7 mouse cellular contexts compared by ENCODE assay signal in the genomic region with DNA sequence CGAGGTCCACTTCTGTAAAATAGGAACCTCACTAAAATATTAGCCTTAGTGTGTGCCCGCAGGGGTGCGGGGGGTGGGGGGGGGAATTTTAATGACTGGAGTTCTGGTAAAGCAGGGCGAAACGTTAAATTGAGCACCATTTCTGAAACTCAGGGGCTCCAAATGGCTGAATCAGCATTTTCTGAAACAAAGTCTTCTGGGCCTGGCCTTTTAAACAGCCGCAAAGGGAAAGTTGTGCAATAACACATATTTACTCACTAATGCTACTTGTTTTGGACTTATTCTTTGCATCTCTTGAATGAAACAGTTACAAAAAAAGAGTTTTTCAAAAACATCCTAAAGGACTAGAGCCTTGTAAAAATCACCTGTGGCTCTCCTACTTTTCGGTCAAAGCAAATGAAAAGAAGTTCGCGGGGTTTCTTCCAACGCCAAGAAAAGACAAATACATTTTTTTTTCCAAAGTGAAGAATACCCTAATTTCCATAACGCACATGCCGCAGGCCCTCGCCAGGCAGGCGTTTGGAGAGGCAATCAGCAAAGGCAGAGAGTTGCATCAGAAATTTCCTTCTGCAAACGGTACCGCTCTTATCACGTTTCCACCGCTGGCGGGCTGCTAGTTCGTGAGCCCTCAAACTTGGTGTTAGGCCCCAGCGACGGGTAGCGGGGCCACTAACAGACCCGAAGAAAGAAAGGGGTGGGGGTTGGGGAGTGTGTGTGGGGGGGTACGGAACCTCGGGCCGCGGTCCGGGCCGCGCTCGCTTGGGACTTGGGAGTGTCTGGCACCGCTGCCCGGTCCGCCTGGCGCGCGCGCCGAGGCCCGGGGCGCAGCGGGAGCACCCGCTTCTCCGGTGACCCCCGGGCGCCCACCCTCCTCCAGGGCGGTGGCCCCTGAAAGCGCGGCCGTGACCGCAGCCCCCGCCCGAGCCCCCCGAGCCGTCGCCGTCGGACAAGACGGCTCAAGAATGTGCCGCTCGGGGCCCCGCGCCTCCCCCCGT. TPM values are rescaled to one million over a fixed set of nuclear protein-coding genes. Genes with fewer than 3 reads are reported as not detected.
DNase-seq lines count a peak whose midpoint lies in the region; ATAC-seq lines count a peak whose summit lies in the region.

No protein-coding gene starts in this region.

- peak; percentile 51 for DNase-seq in NIH3T3 (ENCODE audit: low read depth)
- peak; percentile 50 for DNase-seq in embryo, embryonic 10.5 days (ENCODE audit: low spot score)
- DNase-seq in heart, postnatal 36 days = peak; percentile 10 to 40
- no peak for DNase-seq in frontal cortex, postnatal 14 days (ENCODE audit: low spot score in 2 of 2)
- no peak for DNase-seq in cerebellum, postnatal 25 days

- no peaks in the 10 kb centered on the region for H3K9me3 ChIP-seq in liver, embryonic 12.5 days (replicated peaks)
- H3K9me3 ChIP-seq in neural tube, embryonic 13.5 days = no peaks in the 10 kb centered on the region

- H3K4me3 ChIP-seq in liver, embryonic 12.5 days = peak overlapping the region; percentile 73
- peak overlapping the region; percentile 57 for H3K4me3 ChIP-seq in neural tube, embryonic 13.5 days

- peaks cover 92% of the 10 kb centered on the region for H3K27me3 ChIP-seq in liver, embryonic 12.5 days (replicated peaks)
- H3K27me3 ChIP-seq in neural tube, embryonic 13.5 days = peaks cover 98% of the 10 kb centered on the region

- H3K9ac ChIP-seq in liver, embryonic 12.5 days = peak overlapping the region; percentile 82
- peak overlapping the region; percentile 78 for H3K9ac ChIP-seq in neural tube, embryonic 13.5 days

- WGBS in liver, embryonic 12.5 days (ENCODE audit: insufficient replicate concordance) = 3% methylated on average over 56 of the region's 65 CpGs
- WGBS in neural tube, embryonic 13.5 days = 2% methylated on average over 59 of the region's 65 CpGs

- H3K36me3 ChIP-seq in liver, embryonic 12.5 days = peaks cover 5% of the 10 kb centered on the region; the same call in 1 of the 2 replicates
- no peaks in the 10 kb centered on the region for H3K36me3 ChIP-seq in neural tube, embryonic 13.5 days

- H3K27ac ChIP-seq in liver, embryonic 12.5 days = peak overlapping the region; percentile 84
- H3K27ac ChIP-seq in neural tube, embryonic 13.5 days (replicated peaks) = peak overlapping the region; percentile 78

- H3K4me1 ChIP-seq in liver, embryonic 12.5 days = peaks cover 37% of the 10 kb centered on the region
- H3K4me1 ChIP-seq in neural tube, embryonic 13.5 days (replicated peaks) = peaks cover 9% of the 10 kb centered on the region

- H3K4me2 ChIP-seq in liver, embryonic 12.5 days = peak overlapping the region; percentile 75
- peak overlapping the region; percentile 56 for H3K4me2 ChIP-seq in neural tube, embryonic 13.5 days

- peak; percentile 48; the same call in 1 of the 2 replicates for ATAC-seq in liver, embryonic 12.5 days
- ATAC-seq in neural tube, embryonic 13.5 days (ENCODE audit: low read depth) = 0 out of 2 replicates have a peak, but pooled peaks have one; percentile 7

- intact Hi-C loops in heart, postnatal 36 days (cut with DNase I) = loop anchor here (2.0 to 5.0 kb wide), 2 partner anchors 54 to 217 kb away; no protein-coding TSS in a partner anchor

RNA-seq across cellular contexts. Expression of a gene that starts 2.3 kb away (rescaled TPM):
- total RNA-seq in heart, postnatal 36 days (2021) = 100 to 1,000 TPM in 1 of 2 experiments, 10 to 100 TPM in 1; 66.6 to 110 TPM
- polyA plus RNA-seq in liver, embryonic 12.5 days (2016; fragmentation: Nextera tagmentation; extraction: Ambion mirVana) = 206 and 211 TPM in 2 replicates
- 133 and 154 TPM in 2 replicates for polyA plus RNA-seq in neural tube, embryonic 13.5 days (2015; fragmentation: Nextera tagmentation; extraction: Ambion mirVana)

Comparison
In these comparisons a context has a peak if more than half of its experiments do, and no peak if none do; other contexts are left out.
1. DNase-seq: peak in NIH3T3 (single experiment), embryo, embryonic 10.5 days (single experiment) and heart, postnatal 36 days (2 of 2); none in frontal cortex, postnatal 14 days (0 of 2) and cerebellum, postnatal 25 days (0 of 2).